Mouse (Mus musculus): ENCODE results near the gene Inhba. TPM values are rescaled to one million over a fixed set of nuclear protein-coding genes. Genes with fewer than 3 reads are reported as not detected.

Gene Inhba
- total RNA-seq (2021) = 1 to 10 TPM; 4.7 to 4.9 TPM
- long read RNA-seq, experiment 1, partial matches to known transcripts = 0 of 4 reads
- long read RNA-seq, experiment 1, other reads (novel, unspliced or antisense) = 4 of 4 reads
- long read RNA-seq, experiment 2, partial matches to known transcripts = 0 of 1 reads
- long read RNA-seq, experiment 2, other reads (novel, unspliced or antisense) = 1 of 1 reads

GRCm38 (mm10) chr13:16011372-16012242, at the start of gene Inhba:
TSS of gene Inhba (plus strand) at chr13:16011851.
- peak; percentile 36 to 68 for DNase-seq (ENCODE audit: low spot score in 2 of 2)

- no peak for DNase-seq (ENCODE audit: low spot score in 2 of 2)
Measured at GRCm38 (mm10) chr13:15976584-15976983, 35.1 kb upstream of the Inhba start.

DNA sequence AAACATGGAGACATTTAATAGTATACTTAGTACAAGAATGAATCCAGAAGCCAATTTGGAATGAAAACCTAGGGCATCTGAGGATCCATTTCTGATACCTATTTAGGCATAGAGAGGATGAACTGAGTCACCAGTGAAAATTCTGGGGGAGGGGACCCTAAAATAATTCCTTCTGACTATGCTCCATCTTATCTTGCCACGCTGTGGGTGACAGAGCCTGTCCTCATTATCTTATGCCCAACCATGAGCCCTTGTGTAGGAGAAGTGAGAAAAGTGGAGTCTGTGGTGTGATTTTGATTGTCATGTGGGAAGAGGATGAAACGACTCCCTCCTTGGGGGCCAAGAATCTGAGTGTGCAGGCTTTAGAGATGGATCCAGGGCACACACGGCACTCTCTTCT, 32.1 kb upstream of the Inhba start:
- DNase-seq (ENCODE audit: low spot score in 2 of 2) = no peak

GRCm38 (mm10) chr13:15982041-15982440, 29.6 kb upstream of the Inhba start:
- no peak for DNase-seq (ENCODE audit: low spot score in 2 of 2)

DNA sequence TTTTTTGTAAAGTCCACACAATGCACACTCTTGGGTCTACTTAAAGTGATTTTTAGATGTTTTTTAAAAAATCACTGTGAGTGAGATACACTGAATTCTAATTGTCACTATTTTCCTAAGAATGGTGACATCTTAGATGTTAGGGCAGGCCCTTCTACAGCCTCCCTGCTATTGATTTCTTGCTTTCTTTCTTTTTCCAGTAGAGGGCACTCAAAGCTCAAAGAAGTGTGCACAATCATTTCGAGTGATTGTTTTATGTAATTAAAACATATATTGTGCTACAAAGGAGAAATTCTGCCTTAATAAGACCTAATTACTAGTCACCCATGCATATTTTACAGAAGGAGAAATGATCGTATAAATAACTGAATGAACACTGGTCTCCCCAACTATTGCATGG, 25.9 kb upstream of the Inhba start:
- peak in 1 of 2 experiments; percentile 25 for DNase-seq (ENCODE audit: low spot score in 2 of 2)

DNA sequence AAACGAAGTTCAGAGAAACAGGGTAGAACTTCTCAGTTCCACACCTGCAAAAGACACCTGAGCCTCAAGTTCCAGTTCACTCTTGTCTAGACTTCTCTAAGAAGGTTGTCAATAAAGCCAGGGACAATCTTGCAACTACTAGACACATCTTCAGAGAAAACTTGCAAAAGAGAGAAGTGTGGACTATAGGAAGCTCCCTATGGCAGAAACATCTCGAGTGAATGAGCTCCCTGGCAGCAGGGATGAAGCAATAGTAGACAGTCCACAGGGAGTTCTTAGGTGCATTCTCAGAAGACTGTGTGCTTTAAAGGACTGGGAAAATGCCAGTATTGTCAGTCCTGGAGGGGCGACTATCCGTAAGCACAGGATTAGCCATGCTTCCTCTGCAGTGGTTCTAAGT, 25.5 kb upstream of the Inhba start:
- no peak for DNase-seq (ENCODE audit: low spot score in 2 of 2)

DNA sequence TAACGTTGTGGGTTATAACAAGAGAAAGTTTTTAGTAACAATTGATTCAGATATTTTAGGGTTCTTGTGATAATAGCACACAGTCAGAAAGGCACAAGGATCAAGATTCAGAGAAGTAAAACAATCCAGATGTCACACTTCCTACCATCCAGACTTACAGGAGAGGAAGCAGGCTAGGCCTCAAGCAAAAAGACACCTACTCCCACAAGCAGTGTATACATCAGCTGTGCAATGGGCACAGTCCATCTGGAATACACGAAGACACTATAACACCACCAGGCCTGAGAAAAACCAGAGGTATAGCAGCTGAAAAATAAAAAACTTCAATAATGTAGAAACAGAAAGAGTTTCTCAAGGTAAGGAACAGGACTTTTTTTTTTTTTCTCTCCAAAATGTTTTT, 16.3 kb upstream of the Inhba start:
- DNase-seq (ENCODE audit: low spot score in 2 of 2) = no peak

DNA sequence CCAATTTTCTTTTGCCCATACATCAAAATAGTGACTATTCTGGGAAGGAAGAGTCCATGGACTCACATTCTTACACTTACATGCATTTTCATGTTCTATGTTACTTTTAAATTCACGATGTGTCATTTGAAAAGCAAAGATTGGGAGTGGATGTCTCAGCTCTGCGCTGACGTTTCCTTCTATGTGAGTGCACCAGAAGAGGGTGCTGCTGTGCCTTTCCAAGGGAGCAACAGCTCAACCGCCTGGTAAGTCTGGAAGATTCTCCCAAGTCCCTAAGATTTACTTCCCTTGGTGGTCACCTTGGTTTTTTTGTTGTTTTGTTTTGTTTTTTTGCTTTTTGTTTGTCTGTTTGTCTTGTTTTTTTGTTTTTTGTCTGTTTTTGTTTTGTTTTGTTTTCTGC, 6.1 kb upstream of the Inhba start:
- DNase-seq (ENCODE audit: low spot score in 2 of 2) = peak in 1 of 2 experiments; percentile 60

DNA sequence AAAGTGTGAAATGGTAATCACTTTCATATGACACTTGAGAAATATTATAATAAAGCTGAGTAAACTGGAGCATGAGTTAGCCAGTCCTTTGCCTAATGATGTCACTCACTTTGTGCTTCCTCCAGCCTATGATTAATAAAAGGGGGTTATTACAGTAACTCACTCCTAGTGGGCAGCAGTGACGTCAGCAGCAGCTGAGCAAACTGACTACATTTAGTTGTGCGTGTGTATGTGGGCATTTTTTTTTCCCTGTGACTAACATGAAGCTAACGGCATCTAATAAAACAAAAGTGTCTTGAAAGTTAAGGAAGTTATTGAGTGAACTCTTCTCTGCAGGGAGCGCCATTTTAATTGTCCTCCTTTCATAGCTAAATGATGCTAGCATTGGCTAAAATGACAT, 3.9 kb upstream of the Inhba start:
- no peak for DNase-seq (ENCODE audit: low spot score in 2 of 2)

DNA sequence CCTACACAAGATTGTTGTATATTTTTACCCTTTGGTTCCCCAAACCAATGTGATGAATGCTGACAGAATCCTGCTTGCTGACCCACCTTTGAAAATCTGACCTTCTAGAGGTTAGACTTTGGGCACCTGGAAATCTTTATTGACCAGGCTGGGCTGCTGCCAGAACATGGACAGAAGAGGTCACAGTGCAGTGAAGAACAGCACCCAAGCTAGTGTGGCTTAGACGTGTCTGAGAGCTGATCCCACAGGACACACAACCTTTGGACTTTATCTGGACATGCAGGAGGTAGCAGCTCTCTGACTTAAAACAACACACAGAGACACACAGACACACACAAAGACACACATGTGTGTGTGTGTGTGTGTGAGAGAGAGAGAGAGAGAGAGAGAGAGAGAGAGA, 3.3 kb upstream of the Inhba start:
- DNase-seq (ENCODE audit: low spot score in 2 of 2) = no peak

DNA sequence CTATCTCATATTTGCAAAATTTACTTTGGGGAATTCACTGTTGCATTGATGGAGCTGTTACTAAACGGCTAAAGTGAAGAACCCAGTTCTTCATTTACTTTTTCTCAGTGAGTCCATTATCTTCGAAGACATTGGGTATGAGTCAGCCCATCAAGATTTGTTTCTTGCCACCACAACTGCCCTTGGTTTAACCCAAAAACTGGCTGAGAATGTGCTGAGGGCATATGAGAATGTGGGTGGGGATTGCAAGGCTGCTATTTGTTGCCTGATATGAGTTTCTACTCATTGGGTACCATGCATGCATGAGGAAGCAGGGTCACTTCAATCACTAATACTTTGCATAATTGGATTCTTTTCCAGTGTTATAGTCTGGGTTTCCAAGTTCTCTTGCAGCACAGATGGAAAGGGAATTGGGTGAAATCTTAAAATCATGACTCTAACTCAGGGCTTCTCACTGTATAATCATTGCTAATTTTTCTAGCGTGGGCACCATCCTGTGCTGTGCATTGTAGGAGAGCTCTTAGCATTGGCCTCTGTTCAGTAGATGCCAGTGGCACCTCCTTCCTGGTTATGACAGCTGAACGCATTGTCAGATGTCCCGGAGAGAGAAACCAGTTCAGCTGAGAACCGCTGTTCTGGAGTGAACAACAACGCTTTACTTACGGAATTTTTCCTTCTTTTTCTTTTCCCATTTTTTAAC, 1.7 kb upstream of the Inhba start:
- no peak for DNase-seq (ENCODE audit: low spot score in 2 of 2)

GRCm38 (mm10) chr13:16010586-16010985, 1.1 kb upstream of the Inhba start:
- DNase-seq (ENCODE audit: low spot score in 2 of 2) = peak in 1 of 2 experiments; percentile 64

- DNase-seq (ENCODE audit: low spot score in 2 of 2) = peak in 1 of 2 experiments; percentile 61
Measured at GRCm38 (mm10) chr13:16012243-16012887, 714 bp downstream of the Inhba start.

DNA sequence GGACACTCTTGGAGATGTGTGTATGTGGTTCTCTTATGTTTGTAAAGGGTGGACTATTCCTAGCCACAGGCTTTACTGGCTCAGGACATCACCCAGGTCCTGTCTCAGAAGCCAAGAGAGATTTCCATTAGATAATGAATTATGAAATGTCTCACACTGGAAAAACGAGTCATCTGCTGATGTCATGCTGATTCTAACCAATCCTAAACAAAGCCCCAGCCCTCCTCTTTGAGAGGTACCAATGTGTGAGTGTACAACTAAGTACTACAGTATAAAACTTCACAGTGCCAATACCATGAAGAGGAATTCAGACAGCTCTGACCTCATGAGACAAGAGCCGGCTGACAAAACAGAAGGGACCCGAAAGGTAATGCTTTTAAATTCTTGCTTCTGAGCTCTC, 2.5 kb downstream of the Inhba start:
- no peak for DNase-seq (ENCODE audit: low spot score in 2 of 2)

DNA sequence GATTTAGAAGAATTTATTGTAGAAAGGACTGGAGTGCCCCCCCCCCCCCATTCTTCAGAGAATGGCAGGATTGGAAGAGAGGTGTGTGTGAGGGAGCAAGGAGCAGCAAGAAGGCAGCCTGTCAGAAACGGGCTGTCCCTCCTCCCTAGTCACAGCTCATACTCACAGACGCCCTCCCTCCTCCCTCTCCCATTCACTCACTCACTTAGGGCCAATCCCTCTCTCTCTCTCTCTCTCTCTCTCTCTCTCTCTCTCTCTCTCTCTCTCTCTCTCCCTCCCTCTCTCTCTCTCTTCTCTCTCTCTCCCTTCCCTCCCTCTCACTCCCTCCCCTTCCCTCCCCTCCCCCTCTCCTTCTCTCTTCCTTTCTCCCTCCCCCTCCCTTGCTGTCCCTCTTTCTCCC, 4.9 kb downstream of the Inhba start:
- DNase-seq (ENCODE audit: low spot score in 2 of 2) = no peak

DNA sequence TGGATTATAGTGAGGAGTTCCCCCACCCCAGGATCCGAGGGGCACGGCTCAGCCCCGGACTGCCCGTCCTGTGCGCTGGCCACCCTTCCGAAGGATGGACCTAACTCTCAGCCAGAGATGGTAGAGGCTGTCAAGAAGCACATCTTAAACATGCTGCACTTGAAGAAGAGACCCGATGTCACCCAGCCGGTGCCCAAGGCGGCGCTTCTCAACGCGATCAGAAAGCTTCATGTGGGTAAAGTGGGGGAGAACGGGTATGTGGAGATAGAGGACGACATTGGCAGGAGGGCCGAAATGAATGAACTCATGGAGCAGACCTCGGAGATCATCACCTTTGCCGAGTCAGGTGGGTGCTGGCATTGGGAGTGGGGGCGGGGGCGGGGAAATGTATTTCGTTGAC, 5.7 kb downstream of the Inhba start:
- no peak for DNase-seq (ENCODE audit: low spot score in 2 of 2)

GRCm38 (mm10) chr13:16017777-16018176, 6.1 kb downstream of the Inhba start:
- DNase-seq (ENCODE audit: low spot score in 2 of 2) = peak in 1 of 2 experiments; percentile 18

- DNase-seq (ENCODE audit: low spot score in 2 of 2) = no peak
Measured at GRCm38 (mm10) chr13:16018807-16019510, 7.3 kb downstream of the Inhba start.

GRCm38 (mm10) chr13:16020659-16021058, 9.0 kb downstream of the Inhba start:
- DNase-seq (ENCODE audit: low spot score in 2 of 2) = peak in 1 of 2 experiments; percentile 65

DNA sequence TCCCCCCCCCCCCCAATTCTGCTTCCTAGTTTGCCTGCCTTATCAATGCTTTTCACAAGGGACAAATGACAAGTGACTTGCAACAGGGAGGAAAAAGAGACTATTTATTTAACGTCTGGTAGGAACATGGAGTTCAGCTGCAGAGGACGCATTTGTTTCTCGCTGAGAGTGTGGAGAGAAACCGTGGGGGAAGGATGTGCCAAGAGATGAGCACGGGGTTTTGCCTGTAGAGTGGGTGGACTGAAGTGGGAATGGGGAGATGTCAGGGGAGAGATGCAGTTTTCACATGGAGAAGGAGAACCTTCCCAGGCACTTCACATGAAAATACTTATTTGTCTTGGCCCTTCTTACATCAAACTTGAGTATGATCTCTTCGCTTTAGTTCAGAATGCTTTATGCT, 9.5 kb downstream of the Inhba start:
- DNase-seq (ENCODE audit: low spot score in 2 of 2) = peak in 1 of 2 experiments; percentile 39

GRCm38 (mm10) chr13:16021849-16022248, 10.2 kb downstream of the Inhba start:
- peak in 1 of 2 experiments; percentile 13 for DNase-seq (ENCODE audit: low spot score in 2 of 2)

Data from layer of hippocampus, postnatal 14 days (tissue).